Mouse (Mus musculus) testis, postnatal 10 days (tissue): Measurements from ENCODE around the gene Rnf220.

ENCODE experiments used
- DNase-seq: peaks from one replicate; pipeline ENCODE4 v3.0.0; 2021; ENCODE audit warnings: low spot score

Rnf220 gene

GRCm38 (mm10) chr4:117341282-117341681 is 155.6 kb downstream of the Rnf220 start:
- no peak for DNase-seq

- DNase-seq = no peak
These were observed 157.1 kb downstream of the Rnf220 start for GRCm38 (mm10) chr4:117339796-117340195.

DNA sequence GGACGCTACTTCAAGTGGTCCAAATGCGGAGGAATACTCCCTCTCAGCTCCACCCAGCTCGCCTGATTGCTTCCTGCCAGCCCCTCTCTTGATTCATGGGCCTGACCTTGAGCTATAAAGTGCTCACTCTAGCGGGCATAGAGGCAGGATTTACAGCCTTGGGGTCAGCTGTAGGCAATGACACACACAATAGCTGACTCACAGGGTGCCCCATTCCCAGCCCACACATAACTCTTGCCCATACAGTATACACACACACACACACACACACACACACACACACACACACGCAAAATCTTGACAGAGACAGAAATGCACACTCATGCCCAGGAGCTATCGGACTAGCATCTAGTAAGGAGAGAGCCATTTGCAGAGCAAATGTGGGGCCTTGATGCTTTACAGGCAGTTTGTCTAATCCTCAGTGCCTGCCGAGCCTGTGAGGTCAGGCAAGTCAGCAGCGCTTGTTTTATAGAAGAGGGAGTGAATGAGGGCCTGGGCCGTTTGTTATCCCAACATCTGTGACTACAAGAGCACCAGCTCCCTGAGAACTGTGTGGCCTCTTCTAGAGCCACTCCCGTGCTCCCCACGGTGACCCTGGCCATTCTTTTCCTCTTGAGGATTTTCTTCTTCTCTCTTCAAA is 165.9 kb downstream of the Rnf220 start:
- no peak for DNase-seq

GRCm38 (mm10) chr4:117330132-117330531 is 166.7 kb downstream of the Rnf220 start:
- no peak for DNase-seq

GRCm38 (mm10) chr4:117326915-117327314 is 169.9 kb downstream of the Rnf220 start:
- no peak for DNase-seq

GRCm38 (mm10) chr4:117325076-117325475 is 171.8 kb downstream of the Rnf220 start:
- DNase-seq = no peak

DNA sequence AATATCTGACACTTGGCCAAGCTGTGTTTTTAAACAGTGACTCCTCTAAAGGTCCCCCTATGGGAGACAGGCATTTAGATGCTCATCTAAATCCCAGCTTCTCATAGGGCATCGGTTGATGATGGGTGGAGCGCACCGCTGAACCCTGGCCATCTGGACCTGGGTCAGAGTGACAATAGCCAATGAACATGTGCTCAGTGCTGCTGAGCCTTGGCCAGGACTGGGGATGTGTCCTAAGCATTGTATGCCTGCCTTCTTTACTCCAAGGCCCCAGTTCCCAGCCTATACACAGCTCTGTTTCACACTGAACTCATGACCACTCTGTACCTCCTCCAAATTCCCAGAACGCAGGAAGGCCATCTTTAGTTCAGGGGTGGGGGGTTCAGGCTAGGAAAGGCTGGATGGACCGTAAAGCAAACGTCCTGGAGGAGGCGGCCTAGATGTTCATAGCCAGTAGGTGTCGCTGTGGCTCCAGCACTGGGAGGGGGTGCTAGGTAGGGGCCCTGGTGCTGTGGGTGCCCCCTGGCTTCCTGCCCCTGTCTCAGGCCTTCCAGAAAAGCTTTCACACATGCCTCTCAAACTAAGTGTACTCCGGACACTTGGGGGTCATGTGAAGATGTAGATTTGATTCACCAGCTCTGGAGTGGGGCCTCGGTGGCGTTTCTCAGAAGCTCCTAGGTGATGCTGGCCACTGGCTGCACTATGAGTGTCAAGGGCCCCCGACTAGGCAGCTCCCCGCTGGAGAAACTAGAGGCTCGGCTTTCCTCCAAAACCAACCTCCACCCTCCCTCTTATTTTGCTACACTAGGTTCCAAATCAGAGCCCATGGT is 173.1 kb downstream of the Rnf220 start:
- peak; percentile 80 for DNase-seq

GRCm38 (mm10) chr4:117321011-117321410 is 175.8 kb downstream of the Rnf220 start:
- DNase-seq = no peak

- no peak for DNase-seq
These were observed 178.3 kb downstream of the Rnf220 start for GRCm38 (mm10) chr4:117318508-117318907.

GRCm38 (mm10) chr4:117317701-117318190 is 179.1 kb downstream of the Rnf220 start:
- DNase-seq = no peak

GRCm38 (mm10) chr4:117316800-117317199 is 180.1 kb downstream of the Rnf220 start:
- no peak for DNase-seq

- DNase-seq = no peak
These were observed 181.9 kb downstream of the Rnf220 start for GRCm38 (mm10) chr4:117314849-117315500.

- peak; percentile 73 for DNase-seq
These were observed 183.8 kb downstream of the Rnf220 start for GRCm38 (mm10) chr4:117313085-117313424.

DNA sequence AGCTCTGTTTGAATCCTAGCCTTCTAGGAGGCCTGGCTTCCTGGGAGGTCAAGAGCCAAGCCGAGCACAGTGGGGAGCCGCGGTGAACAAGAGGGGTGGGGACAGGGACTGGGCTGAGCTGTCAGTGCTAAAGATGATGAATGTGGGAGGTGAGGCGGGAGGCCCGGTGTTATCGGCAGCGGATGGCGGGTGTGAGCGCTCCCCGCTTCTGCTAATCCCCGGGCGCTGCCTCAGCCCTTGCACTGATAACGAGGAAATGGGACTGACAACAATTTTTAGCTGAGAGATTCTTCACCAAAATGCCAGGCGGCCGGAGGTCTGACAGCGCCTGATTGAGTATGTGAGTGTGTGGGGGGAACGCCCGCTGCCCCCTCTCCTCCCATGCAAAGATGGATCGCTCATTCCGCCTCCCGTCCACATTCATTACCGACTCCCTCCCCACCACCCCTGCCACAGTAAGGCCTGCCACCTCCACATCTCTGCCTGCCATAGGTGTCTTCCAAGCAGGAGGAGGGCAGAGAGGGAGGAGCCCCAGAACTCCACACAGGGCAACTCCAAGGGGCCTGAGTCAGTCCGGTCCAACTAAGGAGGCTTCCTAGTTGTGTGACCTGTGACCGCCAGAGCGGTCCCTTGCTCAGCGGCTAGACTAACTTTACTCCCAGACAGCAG is 184.3 kb downstream of the Rnf220 start:
- DNase-seq = no peak

DNA sequence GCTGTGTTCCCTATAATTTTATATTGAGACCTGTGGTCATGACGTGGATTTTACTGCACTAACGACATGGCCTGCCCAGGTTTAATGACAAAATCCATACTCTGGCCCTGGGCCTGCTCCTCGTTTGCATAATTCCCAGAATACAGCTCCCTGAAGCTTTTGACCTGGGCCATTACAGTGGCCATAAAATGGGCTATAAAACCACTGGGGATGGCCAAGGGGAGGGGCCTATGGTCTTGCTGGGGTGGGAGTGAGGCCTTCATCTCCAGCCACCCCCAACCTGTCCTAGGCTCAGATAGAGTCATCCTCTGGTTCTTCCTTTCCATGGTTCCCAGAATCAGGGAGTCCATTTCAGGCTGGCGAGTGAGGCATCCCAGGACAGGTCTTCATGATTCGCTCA is 185.0 kb downstream of the Rnf220 start:
- DNase-seq = no peak

DNA sequence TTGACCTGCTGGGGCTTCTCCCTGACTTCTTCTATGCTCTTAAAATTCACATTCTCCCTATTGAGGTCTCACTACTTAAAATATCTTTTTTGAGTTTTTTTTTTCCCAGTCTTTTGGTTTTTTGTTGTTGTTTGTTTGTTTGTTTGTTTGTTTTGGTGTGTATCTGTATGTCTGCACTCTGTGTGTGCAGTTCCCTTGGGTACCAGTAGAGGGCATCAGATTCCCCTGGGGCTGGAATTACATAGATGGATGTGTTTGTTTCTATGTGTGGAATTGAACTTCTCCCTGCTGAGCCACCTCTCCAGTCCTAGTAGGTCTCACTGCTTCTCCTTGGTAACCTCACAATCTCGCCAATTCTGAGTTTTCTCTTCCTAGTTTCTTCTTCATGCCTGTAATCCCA is 187.4 kb downstream of the Rnf220 start:
- no peak for DNase-seq

- no peak for DNase-seq
These were observed 189.6 kb downstream of the Rnf220 start for GRCm38 (mm10) chr4:117307270-117307669.

GRCm38 (mm10) chr4:117305461-117305860 is 191.4 kb downstream of the Rnf220 start:
- DNase-seq = no peak

DNA sequence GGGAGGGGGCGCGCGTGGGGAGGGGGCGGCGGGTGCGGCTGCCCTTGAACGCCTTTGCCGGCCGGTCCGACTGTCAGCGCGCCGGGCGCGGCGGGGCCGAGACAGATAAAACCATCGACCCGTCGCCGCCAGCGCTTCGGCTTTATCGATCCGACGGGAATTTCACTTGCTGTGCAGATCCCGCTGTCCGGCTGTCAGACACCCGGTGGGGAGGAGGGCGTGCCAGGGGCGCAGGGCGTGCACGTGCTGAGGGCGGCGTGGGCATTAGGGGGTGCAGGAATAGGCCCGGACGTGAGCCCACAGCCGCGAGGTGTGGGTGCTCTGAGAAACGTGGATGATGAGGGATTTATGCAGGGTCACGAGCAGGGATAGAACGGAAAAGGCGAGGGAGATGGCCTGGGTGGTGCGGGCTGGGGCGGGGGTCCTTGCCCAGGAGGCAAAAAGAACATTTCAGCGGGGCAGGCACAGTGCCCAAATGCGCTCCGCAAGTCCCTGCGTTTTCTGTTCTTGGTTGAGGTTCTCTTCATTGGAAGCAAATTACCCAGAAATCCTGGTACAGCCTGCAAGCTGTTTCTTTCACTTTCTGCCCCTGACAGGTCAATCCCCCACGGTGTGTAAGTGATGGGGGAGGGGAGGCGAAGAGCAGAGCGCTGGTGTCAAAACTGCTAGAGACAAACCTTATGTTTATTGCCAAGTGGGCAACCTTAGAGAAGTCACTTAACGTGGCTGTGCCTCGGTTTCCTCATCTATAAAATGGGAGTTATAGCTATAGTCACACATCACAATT is 192.4 kb downstream of the Rnf220 start:
- no peak for DNase-seq

- no peak for DNase-seq
These were observed 193.1 kb downstream of the Rnf220 start for GRCm38 (mm10) chr4:117303581-117304238.
